Mouse (Mus musculus) left cerebral cortex, adult 11 months (tissue): ENCODE results near the gene Sstr2.
"Not testable (repeated sequence)": the region's sequence is repeated elsewhere in the genome, so short reads cannot be mapped to it uniquely, and the experiment has no call there.

ENCODE experiments used
- DNase-seq: peaks from one replicate; pipeline ENCODE4 v3.0.0; 2022; ENCODE audit warnings: low spot score

Gene Sstr2

DNA sequence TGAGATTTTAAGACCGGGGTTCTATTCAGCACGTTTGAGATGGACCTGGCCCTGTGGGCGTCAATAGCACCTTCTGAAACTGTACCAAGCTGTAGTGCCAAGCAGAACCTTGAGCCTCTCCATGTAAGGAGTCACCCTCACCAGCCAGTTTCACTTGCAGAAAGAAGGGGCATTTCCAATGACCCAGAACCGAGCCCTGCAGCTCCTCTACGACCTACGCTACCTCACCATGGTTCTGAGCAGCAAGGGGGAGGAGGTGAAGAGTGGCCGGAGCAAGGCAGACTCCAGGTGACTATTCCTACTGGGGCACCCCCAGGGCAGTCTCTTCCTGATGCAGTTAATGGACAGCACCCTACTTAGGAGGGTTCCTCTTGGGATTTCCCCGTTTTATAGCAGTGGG lies 39.2 kb downstream of the Sstr2 start:
- no peak for DNase-seq

DNA sequence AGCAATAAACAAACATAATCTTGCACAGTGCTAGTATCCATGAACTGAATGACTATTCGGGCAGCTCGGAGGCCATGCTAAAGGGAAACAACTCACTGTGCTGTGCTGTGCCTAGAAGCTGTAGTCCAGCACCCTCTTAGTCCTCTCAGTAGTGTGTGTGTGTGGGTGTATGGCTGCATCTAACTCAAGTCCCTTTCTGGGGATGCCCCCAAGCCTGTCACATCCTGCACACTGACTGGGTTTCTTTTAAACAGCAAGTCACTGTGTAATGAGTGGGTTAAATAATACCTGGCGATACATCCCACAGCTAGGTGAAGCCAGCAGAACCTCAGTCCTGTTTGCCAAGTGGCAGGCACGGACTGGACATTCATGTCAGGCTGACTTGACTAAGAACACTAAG lies 39.6 kb downstream of the Sstr2 start:
- no peak for DNase-seq

DNA sequence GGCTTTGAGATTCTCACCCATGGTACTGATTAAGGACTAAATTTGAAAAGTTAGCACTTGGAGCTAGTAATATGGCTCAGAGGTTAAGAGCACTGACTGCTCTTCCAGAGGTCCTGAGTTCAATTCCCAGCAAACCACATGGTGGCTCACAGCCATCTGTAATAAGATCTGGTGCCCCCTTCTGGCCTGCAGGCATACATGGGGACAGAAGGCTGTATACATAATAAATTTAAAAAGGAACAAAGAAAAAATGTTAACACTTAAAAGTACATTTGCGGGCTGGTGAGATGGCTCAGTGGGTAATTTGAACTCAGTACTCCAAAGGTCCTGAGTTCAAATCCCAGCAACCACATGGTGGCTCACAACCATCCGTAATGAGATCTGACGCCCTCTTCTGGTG lies 41.1 kb downstream of the Sstr2 start:
- DNase-seq, result not testable (repeated sequence)

DNA sequence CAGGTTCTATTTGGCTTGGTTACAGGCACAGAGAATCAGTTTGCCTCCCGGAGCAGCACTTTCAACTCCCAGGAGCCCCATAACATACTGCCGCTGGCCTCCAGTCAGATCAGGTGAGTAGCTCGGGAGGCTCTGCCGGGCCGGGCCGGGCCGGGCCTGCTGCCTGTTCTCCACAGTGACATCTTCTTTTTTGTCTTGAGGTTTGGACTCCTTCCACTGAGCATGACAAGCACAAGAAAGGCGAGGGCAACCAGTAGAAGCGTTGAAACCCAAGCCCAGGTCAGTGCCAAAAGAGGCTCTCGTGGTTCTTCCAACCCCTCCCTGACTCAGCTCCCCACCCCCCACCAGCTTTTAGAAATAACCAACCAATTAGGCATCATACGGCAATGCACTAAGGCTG lies 41.8 kb downstream of the Sstr2 start:
- no peak for DNase-seq

- no peak for DNase-seq
Measured at GRCm38 (mm10) chr11:113661835-113662351, 42.8 kb downstream of the Sstr2 start.

GRCm38 (mm10) chr11:113664279-113664678 lies 45.1 kb downstream of the Sstr2 start:
- DNase-seq, result no peak

DNA sequence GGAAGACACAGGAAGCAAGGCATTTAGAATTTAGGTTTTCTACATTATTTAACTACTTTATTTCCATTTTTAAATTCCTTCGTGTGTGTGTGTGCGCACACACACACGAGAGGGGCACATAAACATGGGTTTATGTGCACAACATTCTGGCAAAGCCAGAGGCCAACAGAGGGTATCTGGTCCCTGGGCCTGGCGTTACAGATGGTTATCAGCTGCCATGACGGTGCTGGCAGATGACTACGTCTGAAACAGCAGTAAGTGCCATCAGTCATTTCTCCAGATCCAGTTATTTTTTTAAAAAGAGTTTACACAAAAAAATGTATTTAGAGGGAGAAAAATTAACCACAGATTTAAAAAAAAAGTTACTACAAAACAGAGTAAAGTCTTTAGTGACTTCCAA lies 47.1 kb downstream of the Sstr2 start:
- DNase-seq, result no peak

GRCm38 (mm10) chr11:113666648-113667047 lies 47.5 kb downstream of the Sstr2 start:
- DNase-seq, result no peak

DNA sequence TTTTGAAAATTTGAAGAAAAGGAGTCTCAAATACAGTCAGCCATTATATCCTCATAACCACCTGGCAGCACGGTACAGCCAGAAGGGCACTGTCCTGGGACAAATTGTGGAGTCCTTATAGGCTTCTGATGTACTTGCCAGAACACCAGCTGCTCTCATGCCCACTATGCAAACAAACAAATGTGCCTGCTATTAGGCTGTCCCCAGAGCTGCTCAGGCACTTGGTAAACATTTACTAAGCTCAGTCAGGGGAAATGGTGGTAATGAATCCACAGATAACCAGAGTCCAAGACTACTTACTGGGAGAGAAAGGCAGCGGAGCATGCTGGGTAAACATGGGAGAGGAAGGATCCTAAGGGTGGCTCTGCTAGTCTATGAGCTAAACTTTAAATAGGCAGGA lies 48.0 kb downstream of the Sstr2 start:
- no peak for DNase-seq

GRCm38 (mm10) chr11:113667704-113668103 lies 48.6 kb downstream of the Sstr2 start:
- DNase-seq, result no peak

- no peak for DNase-seq
Measured at GRCm38 (mm10) chr11:113668857-113669256, 49.7 kb downstream of the Sstr2 start.

DNA sequence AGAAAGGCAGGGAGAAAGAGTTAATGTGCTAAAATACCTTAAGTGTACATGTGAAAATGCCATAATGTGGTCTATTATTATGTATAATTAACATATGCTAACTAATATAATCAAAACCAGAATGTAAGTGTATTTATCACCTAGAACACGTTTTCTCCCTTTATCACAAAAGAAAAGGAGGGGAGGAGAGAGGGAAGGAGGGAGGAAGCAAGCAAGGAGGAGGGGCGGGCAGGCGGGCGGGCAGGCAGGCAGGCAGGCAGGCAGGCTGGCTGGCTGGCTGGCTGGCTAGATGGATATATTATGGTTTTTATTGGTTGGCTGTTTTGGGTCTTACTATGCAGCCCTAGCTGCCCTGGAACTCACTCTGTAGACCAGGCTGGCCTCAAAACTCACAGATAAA lies 50.6 kb downstream of the Sstr2 start:
- DNase-seq, result no peak

DNA sequence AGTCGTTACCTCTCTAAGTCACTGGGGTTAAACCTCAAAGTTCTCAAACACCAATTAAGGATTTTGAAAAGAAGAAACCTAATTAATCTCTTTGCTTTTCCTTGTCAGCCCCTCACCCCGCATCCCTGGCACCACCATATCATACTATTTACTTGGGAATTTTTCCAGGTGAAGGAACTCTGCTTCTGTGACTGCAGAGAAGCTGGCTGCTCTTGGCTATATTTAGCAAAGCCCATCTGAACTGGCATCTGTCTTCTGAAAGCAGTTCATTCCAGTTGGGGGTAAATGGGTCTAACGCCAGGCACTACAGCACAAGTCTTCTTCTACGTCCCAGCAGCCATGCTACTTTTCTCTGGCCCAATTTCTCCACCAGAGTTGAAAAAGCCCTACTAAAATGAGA lies 54.5 kb downstream of the Sstr2 start:
- no peak for DNase-seq

GRCm38 (mm10) chr11:113674595-113674994 lies 55.5 kb downstream of the Sstr2 start:
- DNase-seq, result no peak
